Mouse (Mus musculus) stomach, embryonic 14.5 days (tissue): ENCODE measurements around the gene Appl2. TPM values are rescaled to one million over a fixed set of nuclear protein-coding genes. Genes with fewer than 3 reads are reported as not detected.
A peak's percentile ranks its signal among the peaks of the same experiment; 100 is the strongest.

ENCODE experiments used
- ATAC-seq: fragments of 200-750 bp; cut with Nextera tagmentation; 2 replicates; pipeline ENCODE4 v1.8.0; 2017; ENCODE audit warnings: low read depth, moderate TSS enrichment; ENCODE audit not compliant: insufficient number of reproducible peaks, insufficient read depth, low FRiP score
- H3K27ac ChIP-seq: fragments of 300-500 bp; sonication (generic); 2 replicates; pipeline ENCODE4 v1.5.1; 2014; ENCODE audit warnings: mild to moderate bottlenecking, low read length, moderate library complexity, mixed read lengths
- H3K27me3 ChIP-seq: fragments of 300-500 bp; sonication (generic); 2 replicates; pipeline ENCODE4 v1.6.1; 2014; ENCODE audit warnings: low read length, control low read depth, mixed read lengths; ENCODE audit not compliant: control insufficient read depth, insufficient read depth
- H3K36me3 ChIP-seq: fragments of 300-500 bp; sonication (generic); 2 replicates; pipeline ENCODE4 v1.6.1; 2014; ENCODE audit warnings: mild to moderate bottlenecking, control low read depth, low read length, moderate library complexity, mixed read lengths; ENCODE audit not compliant: control insufficient read depth, insufficient read depth
- H3K4me1 ChIP-seq: fragments of 300-500 bp; sonication (generic); 2 replicates; pipeline ENCODE4 v1.6.1; 2014; ENCODE audit warnings: low read length, control low read depth, mixed read lengths; ENCODE audit not compliant: control insufficient read depth, insufficient read depth
- H3K4me2 ChIP-seq: fragments of 300-500 bp; sonication (generic); replicated peaks from 2 replicates; pipeline ENCODE4 v1.6.1; 2014; ENCODE audit warnings: low read depth, low read length, control low read depth
- H3K4me3 ChIP-seq: fragments of 300-500 bp; sonication (generic); 2 replicates; pipeline ENCODE4 v1.5.1; 2014; ENCODE audit warnings: low read depth, low read length, control low read depth
- H3K9ac ChIP-seq: fragments of 300-500 bp; sonication (generic); replicated peaks from 2 replicates; pipeline ENCODE4 v1.6.1; 2014; ENCODE audit warnings: low read depth, mild to moderate bottlenecking, control low read depth, low read length, moderate library complexity, mixed read lengths
- H3K9me3 ChIP-seq: fragments of 300-500 bp; sonication (generic); 2 replicates; pipeline ENCODE4 v1.6.1; 2016; ENCODE audit warnings: low read depth, low read length, control low read depth; ENCODE audit not compliant: control insufficient read depth
- WGBS: fragments of 180-500 bp; shearing (Covaris S2); extraction: QIAGEN DNeasy Blood & Tissue Kit; methylation state at CpG from one replicate; pipeline ENCODE4 v1.1.7; 2014; 5-methylcytosine and 5-hydroxymethylcytosine counted together
- polyA plus RNA-seq: library from polyadenylated mRNA; unstranded; fragments of >200 nt; fragmentation: Nextera tagmentation; extraction: Ambion mirVana; gene quantifications from 2 replicates; pipeline ENCODE4 v1.2.1, GENCODE M21; 2014

Appl2 gene
- polyA plus RNA-seq, 1 experiment from 2014 or later, result 54.0 TPM

DNA sequence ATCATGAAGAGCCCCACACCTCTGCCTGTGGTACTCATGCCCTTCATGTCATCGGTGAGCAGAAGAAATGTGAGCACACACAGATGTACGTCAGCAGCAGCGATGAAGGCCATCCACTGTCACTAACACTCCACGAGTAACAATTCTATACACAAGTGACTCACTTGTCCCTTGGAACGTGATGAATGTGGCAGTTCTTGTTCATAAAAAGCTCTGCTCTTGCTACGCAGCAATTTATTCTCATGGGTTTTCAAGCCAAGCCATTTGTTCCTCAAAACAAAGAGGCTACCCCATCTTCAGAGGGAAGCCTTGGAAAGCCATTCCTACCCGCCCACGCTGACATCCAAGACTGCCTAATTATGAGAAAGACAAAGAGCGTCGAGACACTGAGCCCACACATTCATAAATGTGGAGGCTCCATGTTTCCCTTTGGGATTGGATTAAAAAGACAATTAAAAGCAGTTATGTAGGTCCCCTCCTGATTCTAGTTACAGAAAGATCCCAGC is 8.6 kb downstream of the Appl2 start:
- 91% methylated on average over 10 of the region's 10 CpGs for WGBS
- Histone ChIP-seq H3K9ac (no peak overlapping the region), H3K4me1 (peaks cover 14% of the 10 kb centered on the region), H3K4me2 (no peak overlapping the region), H3K27ac (no peak overlapping the region), H3K9me3 (no peaks in the 10 kb centered on the region), H3K36me3 (0 out of 2 replicates have a peak, but pooled peaks cover 2% of the 10 kb centered on the region), H3K27me3 (no peaks in the 10 kb centered on the region), H3K4me3 (no peak overlapping the region)
- ATAC-seq, result no peak

DNA sequence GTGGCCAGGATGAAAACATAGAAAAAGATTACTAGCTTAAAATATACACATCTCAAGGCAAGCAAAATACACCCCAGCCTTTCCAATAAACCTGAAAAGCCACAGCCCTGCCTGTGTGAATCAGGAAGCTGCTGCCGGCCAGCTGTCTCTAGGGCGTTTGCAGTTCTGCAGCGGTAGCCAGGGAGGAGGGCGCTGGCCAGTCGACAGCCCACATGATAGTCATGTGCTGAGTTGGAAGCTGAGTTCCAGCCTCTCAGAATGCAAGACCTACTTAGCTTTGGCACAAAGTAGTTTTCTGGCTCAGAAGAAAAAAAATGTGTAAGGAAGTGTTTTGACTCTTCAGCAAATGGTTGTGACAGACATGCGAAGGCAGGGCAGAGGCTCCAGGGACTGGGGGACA is 11.2 kb downstream of the Appl2 start:
- peaks cover 13% of the 10 kb centered on the region; the same call in 1 of the 2 replicates for H3K4me1 ChIP-seq
- H3K36me3 ChIP-seq, result peaks cover 2% of the 10 kb centered on the region; the same call in 1 of the 2 replicates
- H3K27ac ChIP-seq, result no peak overlapping the region
- H3K9ac ChIP-seq, result no peak overlapping the region
- 33% methylated on average over 6 of the region's 6 CpGs for WGBS
- no peak overlapping the region for H3K4me2 ChIP-seq
- no peak overlapping the region for H3K4me3 ChIP-seq
- no peaks in the 10 kb centered on the region for H3K9me3 ChIP-seq
- ATAC-seq, result no peak
- H3K27me3 ChIP-seq, result no peaks in the 10 kb centered on the region

GRCm38 (mm10) chr10:83636191-83636590 is 12.3 kb downstream of the Appl2 start:
- no peak overlapping the region for H3K9ac ChIP-seq
- H3K36me3 ChIP-seq, result peaks cover 12% of the 10 kb centered on the region
- no peak overlapping the region for H3K4me2 ChIP-seq
- H3K27me3 ChIP-seq, result no peaks in the 10 kb centered on the region
- peaks cover 13% of the 10 kb centered on the region; the same call in 1 of the 2 replicates for H3K4me1 ChIP-seq
- WGBS, result 77% methylated on average over 2 of the region's 2 CpGs
- no peak overlapping the region for H3K27ac ChIP-seq
- H3K9me3 ChIP-seq, result no peaks in the 10 kb centered on the region
- H3K4me3 ChIP-seq, result no peak overlapping the region
- ATAC-seq, result no peak

DNA sequence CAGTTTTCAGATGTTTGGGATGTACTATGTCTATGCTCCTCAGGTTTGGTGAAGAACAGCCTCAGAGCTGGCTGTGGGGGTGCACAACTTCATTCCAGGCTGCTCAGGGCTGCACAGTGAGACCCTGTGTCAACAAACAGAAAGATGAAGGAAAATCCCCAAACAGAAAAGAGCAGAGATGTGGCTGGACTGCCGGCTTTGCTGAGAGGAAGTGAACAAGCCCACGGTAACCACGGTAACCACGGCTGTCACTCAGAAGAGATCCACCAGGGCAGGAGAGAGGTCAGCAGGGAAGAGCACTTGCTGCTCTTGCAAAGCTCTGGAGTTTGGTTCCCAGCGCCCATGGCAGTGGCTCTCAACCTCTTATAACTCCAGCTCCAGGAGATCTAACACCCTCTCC is 14.1 kb downstream of the Appl2 start:
- no peak overlapping the region for H3K4me2 ChIP-seq
- no peaks in the 10 kb centered on the region for H3K9me3 ChIP-seq
- H3K4me3 ChIP-seq, result no peak overlapping the region
- H3K27me3 ChIP-seq, result no peaks in the 10 kb centered on the region
- 16% methylated on average over 5 of the region's 5 CpGs for WGBS
- no peak overlapping the region for H3K9ac ChIP-seq
- 0 out of 2 replicates have a peak, but pooled peaks have one; percentile 42 for ATAC-seq
- H3K36me3 ChIP-seq, result peaks cover 14% of the 10 kb centered on the region
- no peak overlapping the region for H3K27ac ChIP-seq
- H3K4me1 ChIP-seq, result peaks cover 13% of the 10 kb centered on the region; the same call in 1 of the 2 replicates

- no peaks in the 10 kb centered on the region for H3K9me3 ChIP-seq
- no peak overlapping the region for H3K4me3 ChIP-seq
- H3K36me3 ChIP-seq, result peaks cover 12% of the 10 kb centered on the region
- no peak overlapping the region for H3K9ac ChIP-seq
- no peak overlapping the region for H3K27ac ChIP-seq
- H3K27me3 ChIP-seq, result no peaks in the 10 kb centered on the region
- no peak for ATAC-seq
- H3K4me2 ChIP-seq, result no peak overlapping the region
- peaks cover 13% of the 10 kb centered on the region; the same call in 1 of the 2 replicates for H3K4me1 ChIP-seq
- WGBS, result 72% methylated on average over 7 of the region's 7 CpGs
These were observed 15.6 kb downstream of the Appl2 start for GRCm38 (mm10) chr10:83632806-83633374.

DNA sequence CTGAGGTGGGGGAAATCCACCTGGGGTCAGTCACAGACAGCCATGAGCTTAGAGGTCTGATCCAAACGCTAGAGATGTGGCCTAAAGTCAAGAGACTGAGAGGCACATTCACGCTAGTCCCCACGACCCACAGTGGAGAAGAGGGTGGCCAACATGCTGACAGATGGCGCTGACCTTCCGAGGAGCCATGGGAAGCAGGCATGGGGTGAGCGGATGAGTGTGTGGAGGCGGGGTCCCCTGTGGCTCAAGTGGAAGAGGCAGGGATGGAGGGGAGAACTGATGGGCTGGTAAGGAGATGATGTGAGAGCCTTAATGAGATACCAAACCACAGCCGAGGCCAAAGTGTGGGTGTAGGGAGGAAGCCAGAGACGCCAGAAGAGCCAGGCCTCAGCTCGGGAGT is 16.8 kb downstream of the Appl2 start:
- Histone ChIP-seq H3K36me3 (peaks cover 12% of the 10 kb centered on the region), H3K27me3 (no peaks in the 10 kb centered on the region), H3K9me3 (no peaks in the 10 kb centered on the region), H3K9ac (no peak overlapping the region), H3K27ac (no peak overlapping the region), H3K4me3 (no peak overlapping the region), H3K4me1 (peaks cover 13% of the 10 kb centered on the region; the same call in 1 of the 2 replicates), H3K4me2 (no peak overlapping the region)
- no peak for ATAC-seq
- WGBS, result 83% methylated on average over 10 of the region's 10 CpGs

DNA sequence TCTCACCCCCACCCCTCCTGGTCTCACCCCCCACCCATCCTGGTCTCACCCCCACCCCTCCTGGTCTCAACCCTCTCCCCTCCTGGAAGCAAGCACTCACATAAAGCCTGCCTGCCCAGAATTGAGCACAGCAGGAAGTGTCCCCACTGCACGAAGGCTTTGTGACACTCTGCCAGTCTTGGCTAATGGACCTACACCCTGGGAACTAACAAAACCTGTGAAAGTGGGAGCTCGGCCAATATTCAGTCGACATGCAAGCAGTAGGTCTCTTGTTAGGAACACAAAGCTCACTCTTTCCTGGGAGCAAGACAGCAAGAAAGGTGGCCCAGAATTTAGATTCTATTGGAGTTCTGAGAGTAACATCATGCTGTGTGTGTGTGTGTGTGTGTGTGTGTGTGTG is 17.6 kb downstream of the Appl2 start:
- WGBS, result 68% methylated on average over 3 of the region's 3 CpGs

GRCm38 (mm10) chr10:83629878-83630277 is 18.7 kb downstream of the Appl2 start:
- peaks cover 8% of the 10 kb centered on the region; the same call in 1 of the 2 replicates for H3K4me1 ChIP-seq
- no peak overlapping the region for H3K27ac ChIP-seq
- no peak overlapping the region for H3K4me2 ChIP-seq
- no peak for ATAC-seq
- H3K27me3 ChIP-seq, result no peaks in the 10 kb centered on the region
- no peaks in the 10 kb centered on the region for H3K9me3 ChIP-seq
- peaks cover 12% of the 10 kb centered on the region for H3K36me3 ChIP-seq
- H3K4me3 ChIP-seq, result no peak overlapping the region
- WGBS, result 91% methylated on average over 5 of the region's 5 CpGs
- no peak overlapping the region for H3K9ac ChIP-seq

More for the DNA sequence above, 17.6 kb downstream of the Appl2 start:
- H3K27me3 ChIP-seq, result no peaks in the 10 kb centered on the region
- H3K4me1 ChIP-seq, result peaks cover 13% of the 10 kb centered on the region; the same call in 1 of the 2 replicates
- H3K36me3 ChIP-seq, result peaks cover 12% of the 10 kb centered on the region
- no peak overlapping the region for H3K27ac ChIP-seq
- H3K9me3 ChIP-seq, result no peaks in the 10 kb centered on the region
- no peak overlapping the region for H3K9ac ChIP-seq
- H3K4me2 ChIP-seq, result no peak overlapping the region
- no peak for ATAC-seq
- no peak overlapping the region for H3K4me3 ChIP-seq
